ENCODE assay signal across 8 mouse cellular contexts in the genomic region with DNA sequence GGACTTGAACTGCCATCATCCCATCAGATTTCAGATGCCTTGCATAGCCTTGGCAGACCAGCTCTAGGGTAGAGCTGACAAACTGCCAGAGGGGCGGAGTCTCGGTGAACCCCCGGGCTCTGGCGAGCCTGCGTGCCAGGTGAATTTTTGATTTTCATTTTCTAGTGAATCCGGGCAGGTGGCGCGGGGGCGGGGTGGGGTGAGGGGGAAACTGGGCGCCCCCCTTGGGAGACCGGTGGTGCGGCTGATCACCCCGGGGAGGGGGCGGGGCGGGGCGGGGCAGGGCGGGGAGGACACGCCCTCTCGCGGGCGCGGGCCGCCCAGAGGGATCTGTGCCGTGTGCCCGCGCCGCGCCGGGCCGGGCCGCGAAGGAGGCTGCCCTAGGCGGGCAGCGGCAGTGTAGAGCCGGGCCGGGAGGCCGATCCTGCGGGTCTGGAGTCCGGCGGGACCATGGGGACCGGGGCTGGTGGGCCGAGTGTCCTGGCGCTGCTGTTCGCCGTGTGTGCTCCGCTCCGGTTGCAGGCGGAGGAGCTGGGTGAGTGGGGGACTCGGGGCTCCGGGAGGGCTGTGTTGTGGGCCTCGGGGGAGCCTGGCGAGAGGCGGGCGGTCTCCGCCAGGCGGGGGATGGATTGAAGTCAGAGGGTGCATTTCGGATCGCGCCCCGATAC. TPM values are rescaled to one million over a fixed set of nuclear protein-coding genes. Genes with fewer than 3 reads are reported as not detected.
DNase-seq lines count a peak whose midpoint lies in the region; ATAC-seq lines count a peak whose summit lies in the region.

A gene (plus strand): TSS at position 319 of the 668 bp plus-strand sequence.

- peak within 1 kb of the TSS; percentile 86 for H3K4me3 ChIP-seq in hindbrain, embryonic 12.5 days

- H3K27ac ChIP-seq in hindbrain, embryonic 12.5 days = peak within 1 kb of the TSS; percentile 66

- under 1% methylated on average over 51 of the region's 60 CpGs for WGBS in hindbrain, embryonic 12.5 days

- H3K27me3 ChIP-seq in hindbrain, embryonic 12.5 days = 0 out of 2 replicates have a peak, but pooled peaks cover 6% of the 10 kb centered on the region

- peaks cover 7% of the 10 kb centered on the region for H3K4me1 ChIP-seq in hindbrain, embryonic 12.5 days

- no peaks in the 10 kb centered on the region for H3K36me3 ChIP-seq in hindbrain, embryonic 12.5 days

- DNase-seq in Muller cell, postnatal 12 days (ENCODE audit: inconsistent ontology term) = peak; percentile 85
- peak; percentile 82 for DNase-seq in cerebellum, adult 9-10 months
- peak; percentile 22 to 27 for DNase-seq in frontal cortex, postnatal 14 days (ENCODE audit: low spot score in 2 of 2)
- peak; percentile 55 to 74 for DNase-seq in layer of hippocampus, postnatal 14 days (ENCODE audit: low spot score in 2 of 2)
- peak; percentile 75 for DNase-seq in lung, postnatal 14 days
- peak; percentile 78 for DNase-seq in retina, embryonic 14.5 days (ENCODE audit: low spot score)
- peak; percentile 54 to 63 for DNase-seq in thymus, postnatal 36 days

- peak within 1 kb of the TSS; percentile 88 for H3K9ac ChIP-seq in hindbrain, embryonic 12.5 days

- H3K9me3 ChIP-seq in hindbrain, embryonic 12.5 days (replicated peaks) = no peaks in the 10 kb centered on the region

- H3K4me2 ChIP-seq in hindbrain, embryonic 12.5 days (replicated peaks) = peak within 1 kb of the TSS; percentile 87

- peak; percentile 96 for ATAC-seq in hindbrain, embryonic 12.5 days (ENCODE audit: low FRiP score)

RNA-seq across cellular contexts. Expression of the gene that starts here (rescaled TPM):
- 25.9 and 27.5 TPM in 2 replicates for polyA plus RNA-seq in hindbrain, embryonic 12.5 days (2016; fragmentation: Nextera tagmentation; extraction: Ambion mirVana)
- total RNA-seq in layer of hippocampus, postnatal 14 days (2021) = 1 to 10 TPM; 8.2 to 8.4 TPM

Comparison
In these comparisons a context has a peak if more than half of its experiments do, and no peak if none do; other contexts are left out.
1. Peak in every context shown above with its lines: DNase-seq, ATAC-seq, H3K4me3 ChIP-seq and H3K27ac ChIP-seq.
2. DNase-seq: peak in every context shown above with its lines; median percentile 85 in Muller cell, postnatal 12 days; 82 in cerebellum, adult 9-10 months; 78 in retina, embryonic 14.5 days; 75 in lung, postnatal 14 days; 64 in layer of hippocampus, postnatal 14 days; 58 in thymus, postnatal 36 days; 24 in frontal cortex, postnatal 14 days.